In the genomic region with DNA sequence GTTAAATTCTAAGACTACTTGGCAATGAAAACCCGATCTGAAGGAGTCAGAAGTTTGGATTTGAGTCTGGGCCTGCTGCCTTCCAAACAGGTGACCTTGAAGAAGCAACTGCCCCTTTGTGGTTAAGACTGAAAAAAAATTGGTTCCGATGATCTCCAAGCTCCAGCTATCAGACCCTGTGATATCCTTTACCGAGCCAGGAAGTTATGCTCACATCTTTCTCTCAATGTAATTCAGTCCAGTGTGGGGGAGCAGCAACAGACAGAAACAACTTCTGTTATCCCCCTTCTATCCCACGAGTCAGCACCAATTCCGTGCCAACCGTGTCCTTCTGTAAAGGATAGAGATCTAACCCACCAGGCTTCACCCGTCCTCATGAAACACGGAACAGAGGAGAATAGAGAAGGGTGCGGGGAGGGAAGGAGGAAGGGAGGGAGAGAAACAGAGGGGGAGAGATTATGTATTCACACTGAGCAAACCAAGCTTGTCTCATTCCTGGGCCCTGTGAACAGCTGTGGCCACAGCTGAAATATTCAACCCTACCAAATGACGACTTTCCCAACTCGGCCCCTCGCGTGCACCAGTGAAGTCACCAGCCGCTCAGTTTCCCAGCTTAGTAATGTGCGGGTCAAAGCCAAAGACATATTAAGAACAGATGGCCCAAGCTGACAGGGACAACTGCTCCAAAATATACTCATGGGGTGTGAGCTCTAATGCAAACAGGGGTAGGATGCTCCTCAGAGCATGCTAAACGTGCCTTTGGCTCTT, we compare ENCODE assay signal across 8 mouse cellular contexts.
DNase-seq lines count a peak whose midpoint lies in the region; ATAC-seq and TF ChIP-seq lines count a peak whose summit lies in the region.

No protein-coding gene starts in this region.

- H3K4me1 ChIP-seq in midbrain, embryonic 14.5 days (ENCODE audit: control insufficient read depth, insufficient read depth, low read length): no peaks in the 10 kb centered on the region
- H3K4me1 ChIP-seq in liver, postnatal 0 days (ENCODE audit: insufficient read depth): no peaks in the 10 kb centered on the region

- H3K27ac ChIP-seq in midbrain, embryonic 14.5 days (replicated peaks; ENCODE audit: low read depth, low read length): no peak overlapping the region
- H3K27ac ChIP-seq in liver, postnatal 0 days (ENCODE audit: low read depth): no peak overlapping the region

- intact Hi-C loops in heart, postnatal 10 days (cut with DNase I): loop anchor here (5.0 kb wide), 1 partner anchor 120 kb away; no protein-coding TSS in a partner anchor

- WGBS in midbrain, embryonic 14.5 days: 77% methylated on average over 16 of the region's 16 CpGs
- whole genome bisulfite sequencing in liver, postnatal 0 days (ENCODE audit: insufficient replicate concordance): 82% methylated on average over 16 of the region's 16 CpGs

- H3K27me3 ChIP-seq in midbrain, embryonic 14.5 days (ENCODE audit: control insufficient read depth, insufficient read depth, low read length): no peaks in the 10 kb centered on the region
- H3K27me3 ChIP-seq in liver, postnatal 0 days (ENCODE audit: insufficient read depth, low read length): no peaks in the 10 kb centered on the region

- H3K36me3 ChIP-seq in midbrain, embryonic 14.5 days (ENCODE audit: control insufficient read depth, insufficient read depth, low read length): no peaks in the 10 kb centered on the region
- H3K36me3 ChIP-seq in liver, postnatal 0 days (replicated peaks; ENCODE audit: insufficient read depth, low read length): no peaks in the 10 kb centered on the region

- H3K4me3 ChIP-seq in midbrain, embryonic 14.5 days (replicated peaks; ENCODE audit: low read depth, low read length): no peak overlapping the region
- no peak overlapping the region for H3K4me3 ChIP-seq in liver, postnatal 0 days (ENCODE audit: low read depth, low read length)

- no peak for ATAC-seq in midbrain, embryonic 14.5 days (ENCODE audit: low FRiP score, low TSS enrichment)
- no peak for ATAC-seq in liver, postnatal 0 days

- no peak overlapping the region for H3K4me2 ChIP-seq in midbrain, embryonic 14.5 days (ENCODE audit: low read length)
- no peak overlapping the region for H3K4me2 ChIP-seq in liver, postnatal 0 days (ENCODE audit: low read depth, low read length)

- TF ChIP-seq CTCF in liver, postnatal 0 days (IDR thresholded peaks at IDR 0.05; ENCODE audit: low read depth): no peak

- TF ChIP-seq EP300 in liver, postnatal 0 days (IDR thresholded peaks at IDR 0.05; ENCODE audit: low read depth): no peak

- no peaks in the 10 kb centered on the region for H3K9me3 ChIP-seq in midbrain, embryonic 14.5 days (ENCODE audit: control insufficient read depth, low read length)
- no peaks in the 10 kb centered on the region for H3K9me3 ChIP-seq in liver, postnatal 0 days (ENCODE audit: low read length)

- DNase-seq in cerebellum, postnatal 10 days: peak; percentile 53 to 67
- DNase-seq in cerebellum, adult 9-11 months: no peak
- peak; percentile 24 to 29 for DNase-seq in layer of hippocampus, postnatal 14 days (ENCODE audit: low spot score in 2 of 2)
- DNase-seq in layer of hippocampus, postnatal 25 days (ENCODE audit: extremely low spot score in 1 of 2, low spot score in 1 of 2): no peak
- DNase-seq in heart, postnatal 10 days: peak; percentile 72 to 78
- peak; percentile 14 for DNase-seq in midbrain, embryonic 14.5 days
- no peak for DNase-seq in adrenal gland, postnatal 25 days
- no peak for DNase-seq in liver, postnatal 0 days

- H3K9ac ChIP-seq in midbrain, embryonic 14.5 days (replicated peaks; ENCODE audit: low read length): no peak overlapping the region
- H3K9ac ChIP-seq in liver, postnatal 0 days (replicated peaks): no peak overlapping the region

Comparison
In these comparisons a context has a peak if more than half of its experiments do, and no peak if none do; other contexts are left out.
1. DNase-seq: peak in cerebellum, postnatal 10 days (2 of 2), layer of hippocampus, postnatal 14 days (2 of 2), heart, postnatal 10 days (2 of 2) and midbrain, embryonic 14.5 days (single experiment); none in cerebellum, adult 9-11 months (single experiment), layer of hippocampus, postnatal 25 days (0 of 2), adrenal gland, postnatal 25 days (single experiment) and liver, postnatal 0 days (single experiment).